Mouse (Mus musculus) bone marrow, adult 2 months (tissue): ENCODE measurements at regions not wholly inside any gene's neighbourhood (a gene's known extent, or its start where the extent isn't known, plus 50 kb on each side); places are given as distances from the start of the nearest gene placed in this dataset.
A peak's percentile ranks its signal among the peaks of the same experiment; 100 is the strongest.

Source experiments
- H3K27ac ChIP-seq: fragments of 200-500 bp; 2 replicates; pipeline ENCODE4 v1.5.1; 2012; ENCODE audit warnings: low read depth, mild to moderate bottlenecking, control low read depth, inconsistent platforms, low read length; ENCODE audit not compliant: control insufficient read depth, poor library complexity, insufficient read depth
- H3K4me1 ChIP-seq: fragments of 200-500 bp; 2 replicates; pipeline ENCODE4 v1.6.1; 2011; ENCODE audit warnings: low read length; ENCODE audit not compliant: control insufficient read depth, insufficient read depth
- H3K4me3 ChIP-seq: fragments of 200-500 bp; replicated peaks from 2 replicates; pipeline ENCODE3; 2011; ENCODE audit warnings: mild to moderate bottlenecking, low read depth, low read length, control low read depth; ENCODE audit not compliant: control insufficient read depth
- CTCF ChIP-seq: fragments of 200-500 bp; IDR thresholded peaks from 2 replicates; pipeline ENCODE4 v1.5.1; 2011; ENCODE audit warnings: low read length, control low read depth; ENCODE audit not compliant: control insufficient read depth, insufficient read depth
- POLR2A ChIP-seq: fragments of 200-500 bp; IDR thresholded peaks from 2 replicates; pipeline ENCODE4 v1.6.1; 2011; ENCODE audit warnings: low read depth, mild to moderate bottlenecking, control low read depth, low read length, borderline replicate concordance; ENCODE audit not compliant: control insufficient read depth
- WGBS: fragments of 180-500 bp; shearing (Covaris S2); methylation state at CpG from one replicate; pipeline ENCODE4 v1.1.7; 2018; 5-methylcytosine and 5-hydroxymethylcytosine counted together

GRCm38 (mm10) chr8:109395133-109395855 is 98.5 kb upstream of the Pmfbp1 start:
- WGBS, result 30% methylated on average over 6 of the region's 6 CpGs
- Histone ChIP-seq H3K4me1 (no peaks in the 10 kb centered on the region), H3K4me3 (no peak overlapping the region), H3K27ac (peak overlapping the region; percentile 57)
- TF ChIP-seq POLR2A (no peak), CTCF (no peak)

GRCm38 (mm10) chr8:109399616-109400015 is 94.2 kb upstream of the Pmfbp1 start:
- 80% methylated on average over 11 of the region's 11 CpGs for WGBS
- Histone ChIP-seq H3K4me3 (no peak overlapping the region), H3K27ac (no peak overlapping the region), H3K4me1 (no peaks in the 10 kb centered on the region)
- no peak for TF ChIP-seq CTCF
- no peak for TF ChIP-seq POLR2A

DNA sequence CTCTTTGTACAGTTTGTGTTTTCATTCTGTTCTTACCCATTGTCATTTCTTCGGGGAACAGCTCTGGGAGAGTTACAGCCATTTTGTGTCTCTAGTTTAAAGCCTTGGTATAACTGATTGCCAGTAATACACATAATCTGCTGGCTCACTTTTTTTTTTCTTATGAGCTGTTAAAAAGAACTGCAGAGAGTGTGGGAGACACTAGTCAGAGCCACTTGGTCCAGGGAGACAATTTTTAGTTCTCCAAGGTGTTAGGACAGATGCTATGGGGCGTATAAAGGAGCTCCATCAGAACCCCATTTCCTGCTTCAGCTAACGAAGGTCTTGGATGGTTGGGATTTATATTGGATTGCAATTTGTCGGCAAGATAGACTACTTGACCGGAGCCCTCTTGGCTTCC is 93.6 kb upstream of the Pmfbp1 start:
- WGBS, result 86% methylated on average over 5 of the region's 5 CpGs
- TF ChIP-seq POLR2A (no peak), CTCF (no peak)
- Histone ChIP-seq H3K27ac (no peak overlapping the region), H3K4me1 (no peaks in the 10 kb centered on the region), H3K4me3 (no peak overlapping the region)

- no peak overlapping the region for H3K4me3 ChIP-seq
- no peak overlapping the region for H3K27ac ChIP-seq
- no peaks in the 10 kb centered on the region for H3K4me1 ChIP-seq
- no peak for TF ChIP-seq CTCF
- TF ChIP-seq POLR2A, result no peak
- WGBS, result 61% methylated on average over 5 of the region's 5 CpGs
Measured at GRCm38 (mm10) chr8:109407913-109408312, 85.9 kb upstream of the Pmfbp1 start.

GRCm38 (mm10) chr8:109410531-109410930 is 83.3 kb upstream of the Pmfbp1 start:
- WGBS, result 77% methylated on average over 6 of the region's 6 CpGs
- H3K27ac ChIP-seq, result no peak overlapping the region
- TF ChIP-seq CTCF (no peak), POLR2A (no peak)
- no peak overlapping the region for H3K4me3 ChIP-seq
- H3K4me1 ChIP-seq, result no peaks in the 10 kb centered on the region

DNA sequence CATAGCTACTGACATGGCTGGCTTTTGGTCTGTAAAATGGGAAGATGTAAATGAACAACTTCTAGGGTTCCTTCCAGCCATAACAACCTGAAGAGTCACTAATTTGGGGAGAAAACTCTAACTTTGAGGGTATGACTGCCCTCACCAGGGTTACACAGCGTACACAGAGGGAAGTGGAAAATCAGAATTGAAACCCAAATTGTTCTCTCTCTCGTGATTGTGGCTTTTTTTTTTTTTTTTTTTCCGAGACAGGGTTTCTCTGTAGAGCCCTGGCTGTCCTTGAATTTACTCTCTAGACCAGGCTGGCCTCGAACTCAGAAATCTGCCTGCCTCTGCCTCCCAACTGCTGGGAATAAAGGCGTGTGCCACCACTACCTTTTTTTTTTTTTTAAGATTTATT is 80.4 kb upstream of the Pmfbp1 start:
- H3K27ac ChIP-seq, result no peak overlapping the region
- H3K4me3 ChIP-seq, result no peak overlapping the region
- no peaks in the 10 kb centered on the region for H3K4me1 ChIP-seq
- 45% methylated on average over 5 of the region's 5 CpGs for WGBS
- TF ChIP-seq POLR2A, result no peak
- TF ChIP-seq CTCF, result no peak

GRCm38 (mm10) chr8:109415315-109415714 is 78.5 kb upstream of the Pmfbp1 start:
- Histone ChIP-seq H3K4me1 (no peaks in the 10 kb centered on the region), H3K4me3 (no peak overlapping the region), H3K27ac (no peak overlapping the region)
- WGBS, result 78% methylated on average over 4 of the region's 4 CpGs
- TF ChIP-seq CTCF, result no peak
- no peak for TF ChIP-seq POLR2A

DNA sequence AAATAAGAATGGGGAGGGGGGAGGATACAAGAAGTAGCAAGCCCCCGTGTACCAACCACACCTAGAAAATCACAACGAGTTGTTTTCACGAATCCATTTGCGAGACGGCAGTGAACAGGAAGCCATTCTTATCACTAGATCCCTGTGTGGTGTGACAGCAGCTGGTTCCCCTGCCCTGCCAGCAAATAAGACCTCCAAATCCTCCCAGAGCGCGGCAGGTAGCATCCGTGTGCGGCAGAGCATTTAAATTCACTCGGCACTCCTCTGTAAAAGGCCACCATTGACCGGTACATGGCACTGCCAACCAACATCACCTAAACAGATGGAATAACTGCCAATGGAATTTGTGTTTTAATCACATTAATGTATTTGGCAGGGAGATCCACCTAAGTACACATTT is 77.9 kb upstream of the Pmfbp1 start:
- TF ChIP-seq CTCF, result no peak
- TF ChIP-seq POLR2A, result no peak
- no peak overlapping the region for H3K4me3 ChIP-seq
- H3K4me1 ChIP-seq, result no peaks in the 10 kb centered on the region
- WGBS, result 38% methylated on average over 11 of the region's 11 CpGs
- H3K27ac ChIP-seq, result no peak overlapping the region

DNA sequence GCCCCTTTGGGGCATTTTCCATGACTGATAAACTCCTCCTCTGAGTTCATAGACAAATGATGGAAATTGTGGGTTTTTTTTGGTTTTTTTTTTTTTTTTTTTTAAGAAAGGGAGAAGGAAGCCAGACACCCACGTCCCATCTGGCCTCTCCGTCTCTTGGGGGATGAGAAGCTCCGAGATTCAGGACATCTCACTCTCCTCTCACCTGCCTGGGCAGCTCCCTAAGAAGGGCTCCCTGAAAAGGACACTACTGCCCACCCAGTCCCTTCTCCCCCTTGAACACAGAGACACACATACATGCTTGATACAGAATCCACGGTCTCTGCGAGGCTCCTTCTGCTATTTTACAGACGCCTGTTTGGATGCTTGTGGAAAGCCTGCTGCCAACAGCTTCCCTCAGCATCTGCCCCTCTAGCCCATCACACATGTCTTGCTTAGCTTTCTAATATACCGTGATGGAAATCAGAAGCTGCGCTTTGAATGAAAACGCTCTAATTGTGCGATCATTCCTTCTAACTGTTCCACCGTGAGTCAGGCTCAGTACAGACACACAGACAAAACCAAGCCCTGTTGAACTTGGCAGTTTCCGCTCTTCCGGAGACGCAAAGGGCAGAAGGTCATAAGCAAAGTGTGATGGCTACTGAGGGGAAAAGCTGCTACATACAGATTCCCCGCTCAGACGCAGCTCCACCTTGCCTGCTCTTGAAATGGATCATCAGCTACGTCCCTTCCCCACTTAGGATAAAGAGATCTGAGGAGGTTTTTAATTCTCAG is 77.3 kb upstream of the Pmfbp1 start:
- no peak for TF ChIP-seq POLR2A
- TF ChIP-seq CTCF, result no peak
- Histone ChIP-seq H3K4me3 (no peak overlapping the region), H3K4me1 (no peaks in the 10 kb centered on the region), H3K27ac (no peak overlapping the region)
- WGBS, result 75% methylated on average over 17 of the region's 17 CpGs
